Mouse (Mus musculus) central nervous system, embryonic 18 days (tissue): Measurements from ENCODE around the gene Tbc1d22a. TPM values are rescaled to one million over a fixed set of nuclear protein-coding genes. Genes with fewer than 3 reads are reported as not detected.

Source experiments
- polyA plus RNA-seq: library from polyadenylated mRNA; depleted of rRNA; stranded (reverse); fragments of >200 nt; gene quantifications from 2 replicates; pipeline ENCODE4 v1.2.3, GENCODE M21; 2012; rRNA removed

Tbc1d22a gene
- 15.8 and 15.9 TPM in 2 replicates for polyA plus RNA-seq

GRCm38 (mm10) chr15:86213753-86214548, at the start of gene Tbc1d22a:
Gene Tbc1d22a (plus strand): TSS chr15:86214459.

DNA sequence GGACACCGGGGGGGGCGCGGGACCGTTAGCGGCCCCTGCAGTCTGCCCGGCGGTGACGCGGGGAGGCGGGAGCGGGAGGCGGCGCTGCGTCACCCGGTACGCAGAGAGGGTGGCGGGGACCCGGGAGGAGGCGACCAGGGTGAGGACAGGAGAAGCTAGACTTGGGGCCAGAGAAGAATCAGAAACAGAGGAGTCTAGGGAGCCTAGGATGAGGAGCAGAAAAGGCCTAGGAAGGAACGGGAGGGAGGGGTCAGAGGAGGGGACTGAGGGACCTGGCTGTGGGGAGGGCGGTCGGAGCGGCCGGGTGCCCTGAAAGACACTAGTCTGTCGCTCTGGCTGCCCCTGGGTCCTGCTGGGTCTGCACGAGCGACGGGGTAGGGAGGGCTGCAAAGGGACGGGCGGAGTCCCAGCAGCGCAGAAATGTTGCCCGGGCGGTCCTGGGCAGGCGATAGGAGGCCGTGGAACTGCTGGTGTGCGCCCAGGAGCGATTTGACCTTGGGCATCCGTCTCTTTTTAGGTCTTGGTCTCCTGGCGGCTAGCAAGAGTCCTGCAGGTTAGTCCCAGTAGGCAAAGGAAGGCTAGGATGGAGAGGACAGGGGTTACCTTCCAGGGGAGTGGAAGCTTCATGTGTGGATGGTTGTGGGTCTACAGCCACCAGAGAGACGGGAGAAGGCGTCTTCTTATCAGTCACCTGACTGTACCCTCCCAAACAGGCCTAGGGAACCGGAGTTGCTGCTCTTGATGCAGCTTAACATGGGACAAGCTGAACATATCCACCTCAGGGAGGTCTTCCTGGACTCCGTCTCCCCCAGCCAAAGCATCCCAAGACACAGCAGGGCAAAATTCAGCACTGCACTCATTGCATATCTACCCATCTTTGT, 28.3 kb upstream of the Tbc1d22a start, which contains the start of gene Cerk:
Cerk (minus strand) TSS at position 453 of the 881 bp plus-strand sequence.

Other genes with a start within 250 kb of the Tbc1d22a start
- gene Celsr1, start 180.7 kb upstream of the Tbc1d22a start, polyA plus RNA-seq, result 5.2 and 5.8 TPM in 2 replicates
- 65.3 and 67.1 TPM in 2 replicates for gene Gramd4, start 156.8 kb upstream of the Tbc1d22a start, polyA plus RNA-seq
- gene Cerk, start 28.3 kb upstream of the Tbc1d22a start, polyA plus RNA-seq, result 24.1 and 26.1 TPM in 2 replicates